Mouse (Mus musculus) heart, adult 18-20 months (tissue): ENCODE data around the gene Adprm. TPM values are rescaled to one million over a fixed set of nuclear protein-coding genes. Genes with fewer than 3 reads are reported as not detected.
A peak's percentile ranks its signal among the peaks of the same experiment; 100 is the strongest.
"Not testable (repeated sequence)": the region's sequence is repeated elsewhere in the genome, so short reads cannot be mapped to it uniquely, and the experiment has no call there.

Source experiments
- DNase-seq, 2 experiments: peaks; one replicate each; pipeline ENCODE4 v3.0.0; 2021 to 2022; ENCODE audit warnings: mixed read lengths in 1 of 2
- microRNA-seq, 2 experiments: library from miRNA; unstranded; fragments of <30 nt; microRNA quantifications; one replicate each; pipeline ENCODE4 v1.2.0; 2022
- total RNA-seq, 2 experiments: library from RNA; stranded (reverse); gene quantifications; 2 replicates each; pipeline ENCODE4 v1.2.3; 2021

Adprm gene
- total RNA-seq, 2 experiments from 2014 or later: 12.0 to 12.4 TPM

- not testable (repeated sequence) for DNase-seq
Measured at GRCm38 (mm10) chr11:67023191-67023590, 29.2 kb downstream of the Adprm start.

DNA sequence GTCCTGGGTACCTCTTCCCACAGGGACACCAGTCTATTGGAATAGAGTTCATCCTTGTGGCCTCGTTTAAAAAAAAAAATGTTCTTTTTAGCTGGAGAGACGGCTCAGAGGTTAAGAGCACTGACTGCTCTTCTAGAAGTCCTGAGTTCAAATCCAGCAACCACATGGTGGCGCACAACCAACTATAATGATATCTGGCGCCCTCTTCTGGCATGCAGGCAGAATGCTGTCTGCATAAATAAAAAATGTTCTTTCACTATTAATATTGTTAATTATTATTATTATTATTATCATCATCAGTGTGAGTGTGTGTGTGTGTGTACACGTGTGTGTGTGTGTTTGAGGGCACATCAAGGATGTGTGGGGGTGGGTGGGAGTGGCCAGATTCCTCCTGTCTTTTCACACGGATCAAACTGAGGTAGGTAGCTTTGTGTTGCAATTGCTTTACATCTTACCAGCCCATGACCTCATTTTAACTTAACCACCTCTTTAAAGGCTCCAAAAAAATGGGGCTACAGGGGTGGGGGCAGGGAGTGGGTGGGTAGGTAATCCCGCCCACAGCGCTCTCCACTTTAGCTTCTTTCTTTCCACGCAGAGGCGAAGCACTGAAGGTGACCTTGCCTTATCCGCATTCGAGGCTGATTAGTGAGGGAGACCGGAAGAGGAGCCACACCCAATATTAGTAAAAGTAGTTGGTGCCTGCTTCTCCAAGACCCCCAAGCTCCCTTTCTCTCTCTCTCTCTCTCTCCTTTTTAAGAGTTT lies 29.9 kb downstream of the Adprm start:
- DNase-seq: peak in 1 of 2 experiments; percentile 42

DNA sequence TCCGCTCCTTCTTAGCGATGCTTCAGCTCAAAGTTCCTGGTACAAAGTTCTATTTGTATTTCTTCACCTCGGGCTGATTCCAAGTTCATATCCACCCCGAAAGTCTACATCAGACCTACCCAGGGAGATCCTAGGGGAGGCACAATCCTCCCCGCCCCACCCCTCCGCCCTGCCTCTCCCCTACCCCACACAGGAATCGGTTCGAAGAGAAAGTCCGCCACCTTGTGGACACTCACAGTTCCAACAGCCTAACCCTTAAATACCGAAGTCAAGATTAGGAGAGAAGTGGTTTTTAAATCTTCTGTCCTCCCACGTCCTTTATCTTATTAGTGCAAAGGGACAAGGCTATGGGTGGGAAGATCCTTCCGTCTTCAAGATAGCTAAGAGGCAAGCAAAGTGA lies 31.4 kb downstream of the Adprm start:
- peak; percentile 68 to 83 for DNase-seq

GRCm38 (mm10) chr11:67019711-67020475 lies 32.5 kb downstream of the Adprm start:
- no peak for DNase-seq

- peak in 1 of 2 experiments; percentile 60 for DNase-seq
Measured at GRCm38 (mm10) chr11:67017801-67018591, 34.4 kb downstream of the Adprm start.

DNA sequence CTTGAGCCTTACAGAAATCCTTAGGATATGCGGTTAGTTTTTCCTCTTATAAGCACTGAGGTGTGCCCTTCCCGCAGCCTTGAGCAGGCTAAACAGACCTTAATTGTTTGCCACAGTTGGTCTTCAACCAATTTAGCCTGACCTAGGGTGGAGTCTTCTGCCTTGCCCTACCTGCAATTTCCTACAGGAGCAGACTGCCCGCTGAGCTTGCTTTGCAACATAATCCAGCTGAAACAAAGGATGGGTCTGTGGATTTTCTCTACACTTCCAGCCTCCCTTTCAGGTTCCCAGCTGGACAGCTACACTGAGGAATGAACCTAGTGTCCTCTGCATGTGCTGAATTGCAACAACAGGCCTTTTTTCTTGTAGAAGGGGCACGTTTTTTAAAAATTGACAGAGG lies 40.8 kb downstream of the Adprm start:
- DNase-seq: no peak

DNA sequence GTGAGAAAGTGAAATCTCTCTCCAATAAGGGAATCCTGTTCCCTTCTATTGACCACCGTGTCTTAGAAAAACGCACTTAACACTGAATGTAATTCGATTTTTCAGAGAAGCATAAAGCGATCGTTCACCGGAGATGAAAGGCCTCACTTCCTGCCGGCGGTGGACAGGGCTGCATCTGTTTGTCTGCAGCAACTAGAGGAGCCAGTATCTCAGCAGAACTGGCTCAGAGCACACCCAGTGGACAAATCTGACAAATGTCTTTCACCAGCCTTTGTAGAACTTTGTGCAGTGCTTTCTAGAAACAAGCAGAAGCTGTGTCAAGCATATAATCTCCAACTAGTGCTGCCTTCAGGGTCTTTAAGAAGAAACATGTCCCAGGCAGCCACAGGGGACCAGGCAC lies 42.0 kb downstream of the Adprm start:
- DNase-seq: no peak

DNA sequence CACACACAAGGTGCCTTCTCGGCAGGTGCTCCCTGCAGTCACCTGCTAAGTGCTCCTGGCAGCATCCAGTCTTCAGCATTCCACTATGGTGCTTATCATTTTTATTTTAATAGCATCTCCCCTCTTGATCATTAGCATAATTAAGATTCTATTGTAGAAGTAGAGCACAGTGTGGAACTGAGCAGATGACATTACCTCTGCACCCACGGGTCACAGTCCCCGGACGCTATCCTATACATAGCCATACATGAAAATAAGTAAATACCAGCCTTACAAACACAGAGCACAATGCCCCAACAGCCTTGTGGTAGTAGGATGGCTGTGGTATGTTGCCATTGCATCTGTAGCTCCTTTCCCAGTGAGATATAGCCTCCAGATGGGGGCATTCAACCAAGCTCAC lies 43.9 kb downstream of the Adprm start:
- no peak for DNase-seq

GRCm38 (mm10) chr11:67007961-67008360 lies 44.4 kb downstream of the Adprm start:
- no peak for DNase-seq

GRCm38 (mm10) chr11:67002911-67003310 lies 49.5 kb downstream of the Adprm start:
- DNase-seq: no peak

- DNase-seq: no peak
Measured at GRCm38 (mm10) chr11:67001717-67002116, 50.7 kb downstream of the Adprm start.

DNA sequence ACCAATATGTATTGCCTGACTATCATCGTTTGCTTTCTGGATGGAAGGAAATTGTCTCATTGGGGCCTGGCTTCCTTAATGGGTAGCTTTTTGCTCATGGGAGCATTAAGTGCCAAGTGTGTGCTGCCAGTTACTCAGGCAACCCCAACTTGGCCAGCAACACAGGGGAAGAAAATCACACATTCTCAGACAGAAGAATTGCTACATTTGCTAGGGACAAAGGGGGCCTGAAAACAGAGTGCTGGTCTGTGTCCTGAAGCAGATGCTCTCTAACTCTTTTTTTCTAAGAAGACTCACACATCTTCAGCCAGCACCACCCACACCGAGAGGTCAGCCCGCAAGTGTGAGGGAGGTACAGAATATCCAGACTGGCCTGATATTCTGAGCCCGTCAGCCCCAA lies 51.7 kb downstream of the Adprm start:
- no peak for DNase-seq

GRCm38 (mm10) chr11:66998467-66999403 lies 53.7 kb downstream of the Adprm start:
- peak; percentile 74 to 77 for DNase-seq

DNA sequence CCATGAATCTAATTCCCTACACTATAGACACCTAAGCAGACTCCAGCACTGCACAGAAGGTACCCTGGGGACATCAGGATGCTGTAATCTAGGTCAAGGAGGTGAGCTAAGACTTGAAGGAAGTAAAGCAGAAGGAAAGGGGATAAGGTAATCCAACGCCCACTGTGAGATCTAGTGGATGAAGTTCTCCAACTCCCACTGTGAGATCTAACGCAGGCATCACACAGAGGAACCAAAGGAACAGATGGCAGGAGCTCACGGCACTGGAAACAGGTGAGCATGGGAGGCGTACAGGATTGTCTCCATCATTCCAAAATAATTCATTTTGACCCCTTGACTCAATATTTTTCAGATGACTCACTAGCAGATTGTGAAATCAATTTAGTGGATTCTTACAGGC lies 55.9 kb downstream of the Adprm start:
- DNase-seq: no peak

- peak; percentile 57 to 62 for DNase-seq
Measured at GRCm38 (mm10) chr11:66993674-66994073, 58.7 kb downstream of the Adprm start.

- no peak for DNase-seq
Measured at GRCm38 (mm10) chr11:66992150-66992549, 60.2 kb downstream of the Adprm start.

Small RNA genes lying within 50 kb of the gene (microRNA-seq; reads per million reads assigned to microRNA genes)
- 0 reads per million in 2 experiments for gene Mir6923

Other genes starting within 250 kb of the Adprm start
- 1 to 10 TPM; 2.6 to 4.4 TPM for gene Pirt, start 140.6 kb downstream of the Adprm start, total RNA-seq
- not detected for gene Tmem238l, start 96.0 kb downstream of the Adprm start, total RNA-seq
- gene Tmem220, start 27.4 kb downstream of the Adprm start, total RNA-seq: 1 to 10 TPM; 2.0 to 2.7 TPM
- 10 to 100 TPM; 21.5 to 22.6 TPM for gene Sco1, start 76 bp upstream of the Adprm start, total RNA-seq
- under 1 TPM in 1 of 2 experiments, not detected in 1; 0.08 TPM for gene Myh3, start 25.7 kb upstream of the Adprm start, total RNA-seq
- not detected for gene Myh2, start 118.4 kb upstream of the Adprm start, total RNA-seq
- gene Myh1, start 147.5 kb upstream of the Adprm start, total RNA-seq: not detected
- not detected for gene Myh4, start 185.4 kb upstream of the Adprm start, total RNA-seq
- under 1 TPM in 1 of 2 experiments, not detected in 1; 0.05 TPM for gene Myh8, start 224.5 kb upstream of the Adprm start, total RNA-seq